Mouse (Mus musculus): ENCODE measurements at regions not wholly inside any gene's neighbourhood (a gene's known extent, or its start where the extent isn't known, plus 50 kb on each side); places are given as distances from the start of the nearest gene placed in this dataset.

- TF ChIP-seq GATA1 (IDR thresholded peaks at IDR 0.05; ENCODE audit: borderline replicate concordance, low read length) (no peak), FLI1 (IDR thresholded peaks at IDR 0.05; ENCODE audit: low read length) (no peak)
These were observed 260.2 kb downstream of the Cog6 start for GRCm38 (mm10) chr3:52756816-52757215.

Data from megakaryocyte, embryonic 14.5 days (primary cell).